Mouse (Mus musculus) embryonic fibroblast, embryonic 13.5 days (primary cell): ENCODE results near the gene Epor. TPM values are rescaled to one million over a fixed set of nuclear protein-coding genes. Genes with fewer than 3 reads are reported as not detected.

Source experiments
- H3K27ac ChIP-seq: 2 replicates; pipeline ENCODE4 v1.5.1; 2012; ENCODE audit warnings: low read length, control low read depth, inconsistent platforms; ENCODE audit not compliant: insufficient read depth
- H3K4me1 ChIP-seq: 2 replicates; pipeline ENCODE4 v1.6.1; 2011; ENCODE audit warnings: low read length; ENCODE audit not compliant: control insufficient read depth, insufficient read depth
- H3K4me3 ChIP-seq: 2 replicates; pipeline ENCODE4 v1.5.1; 2011; ENCODE audit warnings: mild to moderate bottlenecking, control low read depth, low read length; ENCODE audit not compliant: insufficient read depth
- CTCF ChIP-seq: IDR thresholded peaks from 2 replicates; pipeline ENCODE4 v1.5.1; 2011; ENCODE audit warnings: mild to moderate bottlenecking, control low read depth, low read length, moderate library complexity, borderline replicate concordance; ENCODE audit not compliant: insufficient read depth
- POLR2A ChIP-seq: IDR thresholded peaks from 2 replicates; pipeline ENCODE4 v1.6.1; 2011; ENCODE audit warnings: low read depth, mild to moderate bottlenecking, control low read depth, low read length, moderate library complexity
- polyA plus RNA-seq: library from polyadenylated mRNA; stranded (reverse); fragments of >200 nt; gene quantifications from 2 replicates; pipeline ENCODE4 v1.2.4, GENCODE M21; 2011; ENCODE audit warnings: low read depth; ENCODE audit not compliant: missing spikeins, insufficient read length

Gene Epor
- polyA plus RNA-seq, 1 experiment = not detected

DNA sequence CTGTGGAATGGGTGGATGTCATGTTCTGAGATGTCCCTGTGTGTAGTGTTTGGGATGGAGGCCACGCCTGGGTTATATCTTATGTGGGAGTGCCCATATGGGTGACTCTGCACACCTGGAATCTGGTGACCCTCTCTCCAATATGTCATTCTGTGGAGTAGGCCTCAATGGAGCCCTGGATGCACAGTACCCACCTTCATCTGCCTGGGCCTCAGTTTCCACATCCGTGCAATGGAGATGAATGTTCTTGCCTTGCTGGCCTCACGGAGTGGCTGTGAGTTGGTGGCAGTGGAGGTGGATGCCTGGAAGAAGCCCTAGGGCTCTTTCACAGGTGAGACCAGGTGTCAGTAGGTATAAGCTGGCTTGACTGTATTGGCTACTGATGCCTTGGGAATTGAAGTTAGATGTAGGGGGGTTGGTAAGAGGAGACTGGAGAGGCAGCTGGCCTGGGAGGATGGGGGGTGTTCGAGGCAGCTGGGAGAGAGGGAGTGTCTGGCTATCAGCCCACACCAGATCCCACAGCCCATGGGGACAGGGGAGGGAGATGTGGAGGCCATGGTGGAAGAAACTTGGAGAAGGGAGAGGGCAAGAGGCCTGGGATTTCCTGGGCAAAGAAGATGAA lies 25.0 kb downstream of the Epor start:
- Histone ChIP-seq H3K27ac (no peak overlapping the region), H3K4me1 (peaks cover 3% of the 10 kb centered on the region), H3K4me3 (no peak overlapping the region)
- TF ChIP-seq CTCF (no peak), POLR2A (no peak)

DNA sequence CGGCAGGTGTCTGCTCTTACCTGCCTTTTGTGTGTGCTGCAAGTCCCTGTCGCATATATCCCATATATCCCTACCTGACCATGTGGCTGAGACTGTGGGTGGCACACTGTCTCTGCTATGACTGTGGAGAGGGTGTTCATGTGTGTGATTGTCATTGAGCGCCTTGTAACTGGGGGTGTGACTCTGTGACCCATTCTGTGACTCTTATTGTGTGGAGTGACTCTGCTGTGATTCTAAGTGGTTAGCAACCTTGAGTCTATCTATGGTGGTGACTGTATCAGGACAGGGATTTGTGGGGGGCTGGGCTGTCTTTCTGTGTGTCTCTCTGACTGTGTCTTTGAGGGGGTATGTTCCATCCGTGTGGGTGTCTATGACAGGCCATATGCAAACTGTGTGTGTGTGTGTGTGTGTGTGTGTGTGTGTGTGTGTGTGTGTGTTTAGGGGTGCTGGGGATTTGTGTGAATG lies 25.6 kb downstream of the Epor start:
- peaks cover 3% of the 10 kb centered on the region for H3K4me1 ChIP-seq
- TF ChIP-seq CTCF (no peak), POLR2A (no peak)
- 0 out of 2 replicates have a peak overlapping the region, but pooled peaks have one; percentile 40 for H3K4me3 ChIP-seq
- H3K27ac ChIP-seq = no peak overlapping the region

DNA sequence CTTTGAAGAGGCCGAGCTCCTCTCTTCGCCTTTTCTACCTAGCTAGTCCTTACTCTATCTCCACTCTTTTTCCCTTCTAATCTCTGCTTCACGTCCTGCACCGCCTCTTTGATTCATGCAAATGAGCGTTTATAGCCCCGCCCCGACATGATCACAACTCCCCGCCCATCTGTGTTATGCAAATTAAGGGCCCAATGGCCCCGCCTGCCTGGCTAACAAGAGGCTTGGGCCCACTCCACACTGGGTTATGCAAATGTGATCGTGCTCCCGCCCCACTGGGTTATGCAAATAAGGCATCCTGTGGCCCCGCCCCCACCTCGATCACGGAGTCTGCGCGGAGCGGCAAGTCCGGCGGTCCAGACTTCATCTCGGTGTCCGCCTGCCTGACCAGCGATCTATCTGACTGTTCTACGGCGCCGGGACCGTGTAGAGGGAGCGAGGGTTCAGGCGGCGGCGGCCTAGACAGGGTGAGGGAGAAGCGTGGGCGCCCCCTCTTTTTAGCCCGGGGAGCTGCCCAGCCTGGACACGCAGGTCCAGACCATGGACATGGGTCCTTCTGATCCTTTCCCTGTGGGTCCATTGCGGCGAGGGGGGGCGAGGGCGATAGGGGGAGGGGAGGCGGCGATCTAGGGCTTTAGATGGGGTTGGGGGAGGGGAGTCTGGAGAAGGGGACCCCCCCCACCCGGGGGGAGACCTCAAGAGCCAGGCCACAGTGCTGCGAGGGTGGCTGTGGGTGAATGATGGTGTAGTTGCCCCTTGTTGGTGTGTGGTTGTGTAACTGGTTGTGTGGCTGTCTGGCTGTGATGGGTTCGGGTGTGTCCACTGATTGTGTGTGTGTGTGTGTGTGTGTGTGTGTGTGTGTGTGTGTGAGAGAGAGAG lies 26.4 kb downstream of the Epor start, which contains the start of gene Plppr2:
Gene Plppr2 (plus strand): TSS at position 342 of the 879 bp plus-strand sequence.
- peak within 1 kb of the TSS; percentile 9; the same call in 1 of the 2 replicates for H3K27ac ChIP-seq
- TF ChIP-seq CTCF = no peak
- peak; percentile 83 for TF ChIP-seq POLR2A
- H3K4me3 ChIP-seq = peak within 1 kb of the TSS; percentile 40
- peaks cover 3% of the 10 kb centered on the region for H3K4me1 ChIP-seq

DNA sequence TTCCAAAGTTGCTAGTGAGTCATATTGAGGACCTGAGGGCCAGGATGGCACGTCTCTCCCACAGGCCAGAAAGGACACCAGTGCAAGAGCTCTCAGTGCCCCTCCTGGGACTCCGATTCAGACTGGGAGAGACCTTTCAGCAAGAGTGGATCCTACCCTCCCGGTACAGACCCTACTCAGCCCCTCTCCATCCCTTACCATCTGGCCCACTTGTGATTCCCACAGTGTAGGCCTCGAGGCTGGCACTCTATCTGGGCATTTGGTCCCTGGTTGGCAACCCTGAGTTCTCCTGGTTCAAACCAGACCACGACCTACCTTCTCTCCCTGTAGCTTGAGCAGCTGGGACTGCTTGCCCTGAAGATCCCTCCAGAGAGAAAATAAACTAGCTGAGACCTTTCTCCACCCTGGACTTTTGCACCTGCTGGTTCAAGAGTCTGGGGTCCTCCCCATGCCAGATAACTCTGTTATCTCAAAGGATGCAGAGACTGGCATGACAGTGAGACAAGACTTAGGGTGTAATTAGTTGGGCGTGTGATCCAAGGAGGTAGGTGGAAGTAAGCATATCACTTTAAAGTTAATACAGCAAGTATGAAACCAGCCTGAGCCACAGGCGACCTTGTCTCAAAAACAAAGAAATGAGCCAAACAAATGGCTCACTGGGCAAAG lies 27.7 kb downstream of the Epor start:
- Histone ChIP-seq H3K27ac (no peak overlapping the region), H3K4me1 (peaks cover 3% of the 10 kb centered on the region), H3K4me3 (no peak overlapping the region)
- TF ChIP-seq POLR2A = no peak
- TF ChIP-seq CTCF = no peak

DNA sequence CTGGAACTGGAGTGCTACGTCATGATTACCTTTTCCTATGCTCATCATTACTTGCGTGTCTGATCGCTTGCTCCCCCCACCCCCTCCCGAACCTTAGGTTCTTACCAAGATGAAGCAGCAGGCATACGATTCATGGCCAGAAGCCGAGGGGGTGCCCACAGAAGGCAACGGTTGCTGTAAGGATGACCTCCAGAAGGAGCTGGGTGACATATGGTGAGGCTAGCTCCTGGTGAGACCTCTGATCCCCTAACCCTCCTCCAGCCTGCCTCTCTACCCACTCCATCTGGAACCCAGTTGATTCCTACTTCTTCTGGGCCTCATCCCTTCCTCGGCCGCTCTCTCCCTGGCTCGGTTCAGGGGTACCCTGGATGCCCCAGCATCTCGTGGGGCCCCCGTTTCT lies 29.3 kb downstream of the Epor start:
- TF ChIP-seq CTCF = no peak
- no peak for TF ChIP-seq POLR2A
- H3K4me1 ChIP-seq = peaks cover 3% of the 10 kb centered on the region
- no peak overlapping the region for H3K4me3 ChIP-seq
- no peak overlapping the region for H3K27ac ChIP-seq

DNA sequence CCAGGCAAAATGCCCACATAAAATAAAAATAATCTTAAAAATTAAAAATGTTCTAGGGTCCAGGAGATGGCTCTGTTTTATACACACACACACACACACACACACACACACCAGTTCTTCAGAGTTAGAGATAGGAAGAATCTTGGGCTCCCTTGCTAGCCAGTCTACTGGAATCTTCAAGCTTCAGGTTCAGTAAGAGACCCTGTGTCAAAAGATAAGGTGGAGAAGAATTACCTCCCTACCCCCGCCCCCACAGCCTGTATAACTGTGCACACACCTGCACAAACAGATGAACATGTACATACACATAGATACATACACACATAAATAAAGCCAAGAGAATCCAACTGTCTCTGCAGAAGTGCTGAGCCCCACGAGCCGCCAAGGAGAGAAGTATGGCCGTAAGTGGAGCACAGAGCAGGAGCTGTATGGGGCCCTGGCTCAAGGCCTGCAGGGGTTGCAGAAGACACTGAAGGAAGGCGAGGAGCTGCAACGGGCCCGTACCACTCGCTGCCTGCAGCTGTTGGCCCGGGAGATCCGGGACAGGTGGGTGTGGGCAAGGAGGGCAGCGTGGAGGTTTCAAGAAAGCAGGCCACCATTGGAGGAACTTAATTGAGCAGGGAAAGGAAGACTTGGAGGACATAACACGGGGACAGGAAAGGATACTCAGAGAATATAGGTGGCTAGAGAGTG lies 30.7 kb downstream of the Epor start:
- Histone ChIP-seq H3K4me1 (peaks cover under 1% of the 10 kb centered on the region), H3K4me3 (no peak overlapping the region), H3K27ac (no peak overlapping the region)
- no peak for TF ChIP-seq POLR2A
- TF ChIP-seq CTCF = no peak

DNA sequence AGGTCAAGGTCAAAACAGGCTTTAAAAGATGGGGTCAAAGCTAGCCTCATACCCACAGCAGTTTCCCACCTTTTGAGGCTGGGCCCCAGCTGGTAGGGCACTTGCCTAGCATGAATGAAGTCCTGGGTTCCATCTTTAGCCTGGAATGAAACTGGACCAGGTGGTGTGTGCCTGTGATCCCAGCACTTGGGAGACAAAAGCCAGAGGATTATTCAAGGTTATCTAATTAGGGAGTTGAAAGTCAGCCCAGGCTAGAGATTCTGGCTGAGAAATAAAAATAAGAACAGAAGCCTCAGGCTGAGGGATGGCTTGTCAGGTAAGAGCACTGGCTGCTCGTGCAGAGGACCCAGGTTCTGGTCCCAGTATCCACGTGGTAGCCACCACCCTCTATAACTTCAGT lies 31.3 kb downstream of the Epor start:
- no peaks in the 10 kb centered on the region for H3K4me1 ChIP-seq
- TF ChIP-seq POLR2A (no peak), CTCF (no peak)
- no peak overlapping the region for H3K27ac ChIP-seq
- no peak overlapping the region for H3K4me3 ChIP-seq

DNA sequence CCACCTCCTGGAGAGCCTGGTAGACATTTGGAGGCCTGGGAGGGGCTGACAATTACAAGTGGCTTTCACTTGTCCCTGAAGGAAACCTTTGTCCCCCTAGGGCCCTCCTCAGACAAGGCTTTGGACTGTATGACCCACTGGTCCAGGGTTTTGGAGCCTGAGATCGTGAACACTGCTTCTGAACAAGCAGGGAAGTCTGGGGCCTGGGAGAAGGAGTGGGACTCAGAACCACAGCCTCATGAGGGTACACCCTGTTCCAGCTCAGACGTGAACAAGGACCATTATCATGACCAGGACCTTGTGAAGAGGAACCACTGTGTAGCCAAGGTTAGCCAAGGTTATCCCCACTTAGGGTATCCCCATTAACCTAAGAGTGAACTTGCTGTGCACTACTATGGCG lies 34.1 kb downstream of the Epor start:
- TF ChIP-seq POLR2A (no peak), CTCF (no peak)
- H3K4me3 ChIP-seq = no peak overlapping the region
- no peak overlapping the region for H3K27ac ChIP-seq
- H3K4me1 ChIP-seq = peaks cover 2% of the 10 kb centered on the region; the same call in 1 of the 2 replicates

DNA sequence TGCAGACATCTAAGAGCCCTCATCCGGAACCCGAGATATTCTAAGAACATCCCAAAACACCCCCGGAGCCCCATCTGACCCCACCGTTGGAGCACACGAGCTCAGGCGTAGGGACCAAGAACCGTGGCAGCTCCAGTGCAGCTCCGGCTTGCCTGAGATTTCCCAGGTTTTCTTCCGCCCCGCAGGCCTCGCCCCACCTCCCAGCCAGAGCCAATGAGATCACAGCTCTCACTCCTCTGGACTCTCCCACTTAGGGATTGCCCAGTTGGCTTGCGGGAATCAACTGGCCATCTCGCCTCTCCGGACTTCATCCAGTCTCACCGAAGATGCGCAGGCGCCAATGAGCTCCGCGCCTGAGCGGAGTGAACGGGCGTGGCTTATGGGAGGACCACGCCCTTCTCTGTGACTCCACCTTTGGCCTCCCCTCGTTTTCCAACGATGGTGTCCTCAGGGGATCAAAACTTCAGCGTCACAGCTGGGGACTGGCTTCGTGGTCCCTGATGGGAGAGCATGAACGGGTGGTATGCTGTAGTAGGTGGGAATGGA lies 36.0 kb downstream of the Epor start, which contains the start of the genes Ccdc159 and Tmem205:
Gene Ccdc159 (plus strand): TSS at position 264 of the 546 bp plus-strand sequence.
Gene Tmem205 (minus strand): TSS at position 349 of the 546 bp plus-strand sequence.
- no peak for TF ChIP-seq CTCF
- TF ChIP-seq POLR2A = peak; percentile 86
- H3K27ac ChIP-seq = peak within 1 kb of the TSS; percentile 20; the same call in 1 of the 2 replicates
- peaks cover 5% of the 10 kb centered on the region; the same call in 1 of the 2 replicates for H3K4me1 ChIP-seq
- peak within 1 kb of the TSS; percentile 54 for H3K4me3 ChIP-seq
